Mouse (Mus musculus) intestine, embryonic 15.5 days (tissue): ENCODE results near the gene Btf3. TPM values are rescaled to one million over a fixed set of nuclear protein-coding genes. Genes with fewer than 3 reads are reported as not detected.
A peak's percentile ranks its signal among the peaks of the same experiment; 100 is the strongest.

ENCODE experiments used
- ATAC-seq: fragments of 200-750 bp; cut with Nextera tagmentation; 2 replicates; pipeline ENCODE4 v1.8.0; 2017; ENCODE audit warnings: moderate TSS enrichment, moderate library complexity
- H3K27ac ChIP-seq: fragments of 300-500 bp; sonication (generic); 2 replicates; pipeline ENCODE4 v1.5.1; 2015; ENCODE audit warnings: mild to moderate bottlenecking, inconsistent platforms
- H3K27me3 ChIP-seq: fragments of 300-500 bp; sonication (generic); replicated peaks from 2 replicates; pipeline ENCODE4 v1.6.1; 2015; ENCODE audit warnings: inconsistent platforms
- H3K36me3 ChIP-seq: fragments of 300-500 bp; sonication (generic); 2 replicates; pipeline ENCODE4 v1.6.1; 2015; ENCODE audit warnings: inconsistent platforms
- H3K4me1 ChIP-seq: fragments of 300-500 bp; sonication (generic); replicated peaks from 2 replicates; pipeline ENCODE4 v1.6.1; 2015; ENCODE audit warnings: inconsistent platforms
- H3K4me2 ChIP-seq: fragments of 300-500 bp; sonication (generic); replicated peaks from 2 replicates; pipeline ENCODE4 v1.6.1; 2015; ENCODE audit warnings: mild to moderate bottlenecking, inconsistent platforms
- H3K4me3 ChIP-seq: fragments of 300-500 bp; sonication (generic); replicated peaks from 2 replicates; pipeline ENCODE4 v1.5.1; 2015; ENCODE audit warnings: inconsistent platforms
- H3K9ac ChIP-seq: fragments of 300-500 bp; sonication (generic); 2 replicates; pipeline ENCODE4 v1.6.1; 2015; ENCODE audit warnings: inconsistent platforms
- H3K9me3 ChIP-seq: fragments of 300-500 bp; sonication (generic); 2 replicates; pipeline ENCODE4 v1.6.1; 2016; ENCODE audit warnings: inconsistent platforms
- WGBS: fragments of 180-500 bp; shearing (Covaris S2); methylation state at CpG from one replicate; pipeline ENCODE4 v1.1.7; 2015; 5-methylcytosine and 5-hydroxymethylcytosine counted together
- polyA plus RNA-seq: library from polyadenylated mRNA; unstranded; fragments of >200 nt; fragmentation: Nextera tagmentation; extraction: Ambion mirVana; gene quantifications from 2 replicates; pipeline ENCODE4 v1.2.1, GENCODE M21; 2015

Gene Btf3
- 620 and 754 TPM in 2 replicates for polyA plus RNA-seq

- ATAC-seq: peak; percentile 95
- Histone ChIP-seq H3K9ac (peak within 1 kb of the TSS; percentile 97), H3K4me1 (peaks cover 9% of the 10 kb centered on the region), H3K4me2 (peak within 1 kb of the TSS; percentile 69), H3K27ac (peak within 1 kb of the TSS; percentile 88), H3K36me3 (0 out of 2 replicates have a peak, but pooled peaks cover 12% of the 10 kb centered on the region), H3K27me3 (no peaks in the 10 kb centered on the region), H3K4me3 (peak within 1 kb of the TSS; percentile 98), H3K9me3 (no peaks in the 10 kb centered on the region)
- under 1% methylated on average over 72 of the region's 90 CpGs for WGBS
Observed at GRCm38 (mm10) chr13:98316480-98317245, at the start of gene Btf3. Gene Btf3, minus strand, starts transcription at chr13:98317006.

DNA sequence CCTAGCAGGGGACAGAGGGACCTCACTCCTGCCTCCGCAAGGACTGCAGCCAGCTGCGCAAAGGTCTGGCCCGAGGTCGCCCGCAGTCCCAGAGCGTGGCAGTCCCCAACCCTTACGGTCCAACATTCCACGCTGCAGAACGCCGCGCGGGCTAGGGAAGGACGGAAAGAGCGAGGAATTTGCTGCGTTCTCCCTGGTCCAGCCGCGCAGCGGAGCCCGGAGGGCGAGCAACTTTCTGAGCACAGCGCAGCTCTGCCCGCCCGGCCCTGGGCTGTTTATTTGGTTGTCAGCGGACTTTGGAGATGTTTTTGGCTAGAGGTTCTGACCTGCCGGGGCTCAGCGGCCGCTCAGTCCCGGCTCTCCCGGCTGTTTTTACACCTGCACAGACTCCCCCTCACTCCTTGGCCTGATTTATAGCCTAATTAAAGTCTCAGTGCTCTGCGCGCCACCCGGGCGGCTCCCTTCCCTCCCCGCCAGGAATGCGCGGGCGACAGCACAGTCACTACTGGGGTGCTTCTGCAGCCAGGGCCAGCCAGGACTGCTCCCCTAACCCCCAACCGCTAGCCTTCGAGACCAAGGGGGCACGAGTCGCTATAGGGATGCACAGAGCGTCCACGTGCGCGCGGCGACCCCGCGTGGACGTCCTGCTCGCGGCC, 49.1 kb upstream of the Btf3 start:
- ATAC-seq: peak; percentile 49; the same call in 1 of the 2 replicates
- Histone ChIP-seq H3K4me3 (peak overlapping the region; percentile 23), H3K36me3 (no peaks in the 10 kb centered on the region), H3K4me2 (peak overlapping the region; percentile 47), H3K9ac (no peak overlapping the region), H3K9me3 (no peaks in the 10 kb centered on the region), H3K27ac (no peak overlapping the region), H3K27me3 (peaks cover 80% of the 10 kb centered on the region), H3K4me1 (peaks cover 9% of the 10 kb centered on the region)
- WGBS: under 1% methylated on average over 52 of the region's 52 CpGs

DNA sequence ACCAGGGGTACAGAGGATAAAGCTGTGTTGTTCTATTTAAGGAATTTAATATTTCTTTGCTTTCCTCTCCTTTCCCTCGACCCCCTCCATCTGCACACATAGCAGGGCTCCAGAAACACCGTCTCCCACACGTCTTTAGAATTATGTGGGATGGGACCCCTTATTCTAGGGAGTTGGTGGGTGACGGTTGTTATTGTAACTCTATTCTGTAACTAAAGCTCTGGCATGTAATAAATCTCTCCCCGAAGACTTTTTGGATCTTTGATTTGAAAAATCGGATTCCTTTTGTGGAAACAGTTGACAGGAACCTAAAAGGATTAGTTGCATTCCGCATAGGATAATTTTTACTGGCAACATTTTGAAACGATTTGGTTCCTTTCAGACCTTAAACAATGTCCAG, 48.3 kb upstream of the Btf3 start:
- no peaks in the 10 kb centered on the region for H3K9me3 ChIP-seq
- no peak for ATAC-seq
- no peaks in the 10 kb centered on the region for H3K36me3 ChIP-seq
- H3K4me3 ChIP-seq: no peak overlapping the region
- WGBS: 2% methylated on average over 8 of the region's 8 CpGs
- no peak overlapping the region for H3K4me2 ChIP-seq
- H3K9ac ChIP-seq: no peak overlapping the region
- no peak overlapping the region for H3K27ac ChIP-seq
- peaks cover 9% of the 10 kb centered on the region for H3K4me1 ChIP-seq
- H3K27me3 ChIP-seq: peaks cover 83% of the 10 kb centered on the region

DNA sequence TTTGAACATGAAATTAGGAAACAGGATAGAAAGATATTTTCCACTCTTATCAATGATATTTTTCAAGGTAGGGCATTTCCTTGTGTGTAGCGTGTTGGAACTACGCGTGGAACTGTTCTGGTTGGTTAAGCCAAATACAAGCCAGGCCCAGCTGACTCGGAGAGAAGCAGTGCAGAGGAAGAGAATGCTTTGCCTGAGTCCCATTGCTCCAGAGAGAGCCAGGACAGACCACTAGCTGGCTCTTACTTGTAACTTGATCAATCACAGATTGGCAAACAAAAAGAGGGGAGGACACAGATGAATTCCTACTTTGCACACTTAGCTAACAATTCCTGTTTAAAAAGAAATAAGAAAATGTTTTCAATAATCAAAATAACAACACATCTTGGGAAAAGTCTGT, 46.2 kb upstream of the Btf3 start:
- Histone ChIP-seq H3K4me3 (no peak overlapping the region), H3K36me3 (no peaks in the 10 kb centered on the region), H3K27ac (no peak overlapping the region), H3K4me1 (peaks cover 9% of the 10 kb centered on the region), H3K4me2 (no peak overlapping the region), H3K27me3 (peaks cover 82% of the 10 kb centered on the region), H3K9me3 (no peaks in the 10 kb centered on the region), H3K9ac (no peak overlapping the region)
- 12% methylated on average over 4 of the region's 4 CpGs for WGBS
- no peak for ATAC-seq

DNA sequence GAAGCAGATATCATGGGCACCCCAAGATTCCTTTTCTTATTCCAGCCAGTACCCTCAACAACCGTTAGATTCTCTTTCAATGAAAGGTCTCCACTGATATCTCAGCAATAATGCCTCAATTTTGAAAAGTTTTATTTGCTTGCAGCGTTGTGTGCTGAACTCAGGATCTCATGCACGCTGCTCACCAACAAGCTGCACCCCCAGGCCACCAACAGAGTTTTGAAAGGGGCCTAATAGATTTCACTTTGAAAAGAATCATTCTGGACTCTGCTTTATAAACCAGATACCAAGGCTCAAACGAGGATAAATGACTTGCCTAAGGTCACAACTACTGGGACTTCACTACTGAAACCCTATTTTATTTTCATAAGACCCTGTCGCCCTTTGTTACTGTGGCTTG, 44.4 kb upstream of the Btf3 start:
- no peak for ATAC-seq
- 10% methylated on average over 5 of the region's 5 CpGs for WGBS
- H3K27ac ChIP-seq: no peak overlapping the region
- H3K27me3 ChIP-seq: peaks cover 80% of the 10 kb centered on the region
- H3K9ac ChIP-seq: no peak overlapping the region
- no peak overlapping the region for H3K4me3 ChIP-seq
- H3K4me2 ChIP-seq: no peak overlapping the region
- H3K4me1 ChIP-seq: peaks cover 6% of the 10 kb centered on the region
- no peaks in the 10 kb centered on the region for H3K9me3 ChIP-seq
- H3K36me3 ChIP-seq: no peaks in the 10 kb centered on the region

DNA sequence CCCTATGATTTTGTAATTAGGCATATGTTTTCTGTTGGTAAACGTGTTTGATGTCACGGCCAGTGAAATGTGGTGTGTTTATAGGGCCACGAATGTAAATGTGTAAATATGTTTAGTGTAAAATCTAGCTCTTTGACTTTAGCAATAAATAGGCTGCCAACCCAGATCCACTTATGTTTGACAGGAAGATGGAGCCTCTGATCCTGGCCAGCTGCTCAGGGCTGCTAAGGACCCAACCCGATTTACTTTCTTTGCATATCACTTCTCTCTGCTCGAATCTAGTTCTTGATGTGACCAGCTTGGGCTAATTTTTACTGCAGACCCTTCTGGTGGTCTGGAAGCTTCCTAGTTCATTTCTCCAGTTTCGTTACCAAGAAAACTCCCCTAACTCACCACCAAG, 43.6 kb upstream of the Btf3 start:
- Histone ChIP-seq H3K4me3 (no peak overlapping the region), H3K36me3 (no peaks in the 10 kb centered on the region), H3K4me2 (no peak overlapping the region), H3K9ac (no peak overlapping the region), H3K27ac (no peak overlapping the region), H3K27me3 (peaks cover 81% of the 10 kb centered on the region), H3K4me1 (peaks cover 6% of the 10 kb centered on the region), H3K9me3 (no peaks in the 10 kb centered on the region)
- ATAC-seq: no peak
- 2% methylated on average over 6 of the region's 6 CpGs for WGBS

- H3K4me1 ChIP-seq: peaks cover 16% of the 10 kb centered on the region
- no peak overlapping the region for H3K27ac ChIP-seq
- peaks cover 84% of the 10 kb centered on the region for H3K27me3 ChIP-seq
- H3K4me3 ChIP-seq: no peak overlapping the region
- H3K9ac ChIP-seq: no peak overlapping the region
- no peak overlapping the region for H3K4me2 ChIP-seq
- H3K36me3 ChIP-seq: no peaks in the 10 kb centered on the region
- ATAC-seq: no peak
- 4% methylated on average over 6 of the region's 8 CpGs for WGBS
- no peaks in the 10 kb centered on the region for H3K9me3 ChIP-seq
Observed at GRCm38 (mm10) chr13:98359337-98359736, 42.5 kb upstream of the Btf3 start.

DNA sequence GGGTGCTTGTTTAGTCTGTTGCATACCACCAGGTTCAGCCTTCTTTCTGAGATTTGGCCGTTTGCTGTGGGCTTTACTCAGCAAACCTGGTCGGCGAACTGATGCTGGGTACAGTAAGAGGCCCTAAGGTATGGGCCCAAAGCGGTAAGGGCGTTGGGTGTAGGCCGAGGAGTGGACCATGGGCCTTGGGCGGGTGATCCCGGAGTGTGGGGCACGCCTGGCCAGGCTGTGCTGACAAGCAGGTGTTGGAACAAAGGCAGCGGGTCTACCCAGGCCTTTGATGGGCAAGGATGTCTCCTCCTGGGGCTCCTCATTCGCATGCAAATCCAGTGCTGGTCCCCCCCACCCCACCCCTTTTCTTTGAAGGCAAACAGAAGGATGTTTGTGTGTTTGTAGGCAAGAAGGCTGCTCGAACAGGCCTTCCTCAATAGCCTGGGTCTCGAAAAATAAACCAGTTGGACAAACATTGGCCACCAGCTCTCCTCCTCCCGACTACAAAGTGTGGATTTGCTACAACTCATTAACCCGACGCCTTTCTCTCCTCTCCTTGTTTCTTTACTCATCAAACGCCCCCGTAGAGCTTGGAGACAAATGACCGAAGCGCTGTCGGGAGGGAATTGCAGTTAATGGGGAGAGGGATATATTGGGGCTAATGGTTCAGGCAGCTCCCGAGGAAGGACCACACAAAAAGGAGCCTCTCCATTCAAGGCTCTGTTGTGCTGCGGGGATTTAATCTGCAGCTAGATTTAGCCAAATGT, 41.8 kb upstream of the Btf3 start:
- WGBS: 3% methylated on average over 23 of the region's 23 CpGs
- H3K4me3 ChIP-seq: no peak overlapping the region

DNA sequence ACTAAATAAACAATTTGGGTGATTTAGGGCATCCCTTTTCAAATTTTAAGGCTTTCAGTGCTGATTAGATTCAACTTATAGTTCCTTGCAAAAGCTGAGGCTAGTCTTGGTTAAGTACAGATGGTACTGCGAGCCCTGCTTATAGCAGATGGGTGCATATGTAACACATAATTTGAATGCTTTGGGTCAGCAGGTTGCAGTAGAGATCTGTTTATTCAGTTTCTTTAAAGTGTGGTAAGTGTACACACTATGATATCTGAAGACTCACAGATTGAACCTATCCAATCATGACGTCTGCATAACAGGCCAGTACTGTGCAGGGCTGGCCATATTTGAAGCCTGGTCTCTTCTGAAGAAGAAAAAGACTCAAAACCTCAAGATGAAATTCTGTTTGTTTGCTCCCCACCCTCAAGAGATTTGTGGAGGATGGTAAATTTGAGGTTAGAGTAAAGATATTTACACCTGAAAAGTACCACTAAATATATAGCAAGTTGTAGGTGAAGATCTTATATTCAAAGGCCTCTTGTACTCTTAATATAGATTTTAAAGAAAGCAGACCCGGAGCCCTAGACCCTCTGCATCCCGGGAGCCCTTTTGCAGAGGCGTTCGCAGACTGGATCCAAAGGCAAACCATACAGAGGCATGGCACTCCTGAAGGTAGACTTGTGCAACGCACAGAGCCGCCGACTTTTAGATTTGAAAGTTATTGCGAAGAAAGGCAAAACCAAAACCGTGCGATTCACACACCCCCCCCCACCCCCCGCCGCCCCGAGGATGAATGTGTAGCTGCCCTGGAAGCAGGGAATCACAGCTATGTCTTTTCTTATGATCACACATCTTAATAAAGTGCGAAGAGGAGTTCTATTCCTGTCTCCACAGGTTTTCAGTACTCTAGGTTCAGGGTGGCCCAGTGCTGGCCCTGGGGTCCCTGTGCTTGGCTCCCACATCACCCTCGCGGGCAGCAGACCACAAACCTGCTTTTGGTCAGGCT, 40.9 kb upstream of the Btf3 start:
- Histone ChIP-seq H3K9ac (no peak overlapping the region), H3K36me3 (no peaks in the 10 kb centered on the region), H3K4me2 (no peak overlapping the region), H3K27ac (no peak overlapping the region), H3K27me3 (peaks cover 85% of the 10 kb centered on the region), H3K4me3 (no peak overlapping the region), H3K9me3 (no peaks in the 10 kb centered on the region), H3K4me1 (peaks cover 24% of the 10 kb centered on the region)
- 5% methylated on average over 18 of the region's 18 CpGs for WGBS
- no peak for ATAC-seq

More for the DNA sequence above, 41.8 kb upstream of the Btf3 start:
- H3K36me3 ChIP-seq: no peaks in the 10 kb centered on the region
- H3K9ac ChIP-seq: no peak overlapping the region
- H3K4me1 ChIP-seq: peaks cover 24% of the 10 kb centered on the region
- no peaks in the 10 kb centered on the region for H3K9me3 ChIP-seq
- peaks cover 86% of the 10 kb centered on the region for H3K27me3 ChIP-seq
- H3K4me2 ChIP-seq: no peak overlapping the region
- no peak overlapping the region for H3K27ac ChIP-seq
- ATAC-seq: no peak

DNA sequence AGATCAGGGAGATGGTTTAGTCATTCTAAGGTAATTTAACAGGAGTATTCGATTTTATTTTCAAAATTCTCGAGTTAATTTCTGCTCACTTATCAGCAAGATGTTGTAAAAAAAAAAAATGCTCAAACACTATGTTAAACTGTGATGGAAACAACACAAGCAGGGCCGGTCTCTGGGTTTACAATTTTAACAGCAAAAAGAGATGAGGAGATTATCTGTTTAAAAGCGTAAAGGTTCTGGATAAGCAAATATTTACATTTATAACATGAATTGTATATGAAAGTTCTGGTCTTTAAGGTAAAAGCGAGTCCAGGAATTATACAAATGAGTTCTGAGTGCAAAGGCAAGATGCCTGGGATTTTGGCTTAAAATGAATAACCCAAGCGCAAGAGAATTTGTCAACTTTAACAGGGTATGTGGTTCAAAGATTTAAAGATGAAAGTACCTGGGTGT, 40.2 kb upstream of the Btf3 start:
- peaks cover 86% of the 10 kb centered on the region for H3K27me3 ChIP-seq
- no peak for ATAC-seq
- peaks cover 24% of the 10 kb centered on the region for H3K4me1 ChIP-seq
- no peak overlapping the region for H3K9ac ChIP-seq
- no peak overlapping the region for H3K4me2 ChIP-seq
- no peak overlapping the region for H3K4me3 ChIP-seq
- WGBS: 6% methylated on average over 6 of the region's 6 CpGs
- H3K36me3 ChIP-seq: no peaks in the 10 kb centered on the region
- H3K27ac ChIP-seq: no peak overlapping the region
- no peaks in the 10 kb centered on the region for H3K9me3 ChIP-seq

DNA sequence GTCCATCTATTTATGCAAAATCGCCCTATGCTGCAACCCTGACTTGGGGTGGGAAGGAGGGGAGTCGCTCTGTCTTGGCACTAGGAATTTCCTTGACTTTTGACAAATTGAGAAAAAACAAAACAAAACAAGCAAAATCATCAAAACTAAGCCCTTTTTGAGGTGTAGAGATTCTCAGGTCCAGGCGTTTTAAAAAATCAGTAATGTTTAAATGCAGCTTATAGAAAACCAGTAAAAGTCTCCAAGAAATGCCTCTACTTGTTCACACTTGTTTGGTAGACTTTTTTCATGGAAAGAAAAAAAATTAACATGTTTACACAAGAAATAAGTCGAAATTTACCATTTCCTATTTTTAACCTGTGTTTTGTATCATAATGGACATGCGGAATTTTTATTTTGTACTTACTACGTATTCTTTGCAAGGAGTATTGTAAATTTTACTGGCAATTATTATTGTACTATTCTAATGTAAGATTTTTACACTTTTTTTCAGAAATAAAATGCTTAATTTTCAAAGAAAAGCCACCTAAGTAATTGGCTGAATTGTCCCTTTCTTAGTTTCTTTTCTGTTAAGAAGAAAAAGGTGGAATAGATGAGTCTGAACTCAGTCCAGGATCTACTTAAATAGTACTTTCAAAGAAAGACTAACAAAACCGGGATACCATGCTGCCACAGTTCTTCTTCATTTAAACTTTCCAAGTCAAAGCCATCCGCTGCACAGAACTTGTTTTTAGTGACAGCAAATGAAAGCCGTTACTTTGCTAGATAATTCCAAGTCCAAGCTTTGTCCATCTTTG, 39.6 kb upstream of the Btf3 start:
- Histone ChIP-seq H3K4me1 (peaks cover 24% of the 10 kb centered on the region), H3K27ac (no peak overlapping the region), H3K4me2 (peak overlapping the region; percentile 86; the same call in 1 of the 2 replicates), H3K4me3 (no peak overlapping the region), H3K9ac (no peak overlapping the region), H3K9me3 (no peaks in the 10 kb centered on the region), H3K36me3 (no peaks in the 10 kb centered on the region), H3K27me3 (peaks cover 89% of the 10 kb centered on the region)
- ATAC-seq: no peak
- 7% methylated on average over 9 of the region's 9 CpGs for WGBS
